In genomic region chr13:73400921-73401320, GRCm38 (mm10) we compare ENCODE assay signal across 19 mouse cellular contexts.
DNase-seq lines count a peak whose midpoint lies in the region.
"Had no signal": no experiment of that assay in that cellular context is flagged by ENCODE, and none has a peak within 500 bp of the region (broad histone marks: within the 10 kb centered on the region; RNA-seq: fewer than 3 reads in every experiment).

No protein-coding gene starts in this region.

- DNase-seq in frontal cortex, adult 2 months (ENCODE audit: extremely low spot score in 1 of 2, low spot score in 1 of 2) = peak; percentile 14 to 59
- DNase-seq in frontal cortex, postnatal 10 days (ENCODE audit: low spot score in 2 of 2) = no peak
- DNase-seq in left cerebral cortex, adult 18-20 months (ENCODE audit: low spot score in 2 of 2) = peak; percentile 28 to 37
- DNase-seq in left cerebral cortex, adult 11 months (ENCODE audit: low spot score) = no peak
- DNase-seq in right cerebral cortex, adult 18-20 months = peak; percentile 23
- DNase-seq in right cerebral cortex, postnatal 10 days (ENCODE audit: low spot score in 2 of 2) = no peak
- peak; percentile 35 for DNase-seq in telencephalon, adult 2 months (ENCODE audit: low read depth, low spot score)
- DNase-seq: adrenal gland, postnatal 10 days; adrenal gland, postnatal 36 days; B cell, adult 2 months; cerebellum, adult 11 months; cerebellum, adult 2 months; cerebellum, adult 9-11 months; cerebellum, postnatal 25 days; forebrain, postnatal 0 days; gastrocnemius, postnatal 25 days; heart, adult 18-20 months; heart, postnatal 10 days; heart, postnatal 36 days had no signal

Comparison
In these comparisons a context has a peak if more than half of its experiments do, and no peak if none do; other contexts are left out.
1. DNase-seq: peak in frontal cortex, adult 2 months (2 of 2), left cerebral cortex, adult 18-20 months (2 of 2), right cerebral cortex, adult 18-20 months (single experiment) and telencephalon, adult 2 months (single experiment); none in frontal cortex, postnatal 10 days (0 of 2), left cerebral cortex, adult 11 months (single experiment) and right cerebral cortex, postnatal 10 days (0 of 2).